Comparison of ENCODE assay signal across 15 mouse cellular contexts in genomic region chr13:90521758-90522245, GRCm38 (mm10).
DNase-seq lines count a peak whose midpoint lies in the region; ATAC-seq and TF ChIP-seq lines count a peak whose summit lies in the region.
"Had no signal": no experiment of that assay in that cellular context is flagged by ENCODE, and none has a peak within 500 bp of the region (broad histone marks: within the 10 kb centered on the region; RNA-seq: fewer than 3 reads in every experiment).

No protein-coding gene starts in this region.

- H3K27ac ChIP-seq in kidney, postnatal 0 days, result no peak overlapping the region; the same call in 1 of the 2 replicates
- H3K27ac ChIP-seq in embryonic facial prominence, embryonic 14.5 days (replicated peaks; ENCODE audit: low read depth, low read length), result 0 out of 2 replicates have a peak overlapping the region, but pooled peaks have one; percentile 2
- H3K27ac ChIP-seq in limb, embryonic 13.5 days, result 0 out of 2 replicates have a peak overlapping the region, but pooled peaks have one; percentile 66
- H3K27ac ChIP-seq in hindbrain, embryonic 16.5 days (ENCODE audit: low read depth, low read length), result no peak overlapping the region
- H3K27ac ChIP-seq: hindbrain, embryonic 13.5 days; limb, embryonic 15.5 days; lung, embryonic 15.5 days; neural tube, embryonic 15.5 days had no signal

- 26% methylated on average over 4 of the region's 4 CpGs for WGBS in kidney, postnatal 0 days
- WGBS in embryonic facial prominence, embryonic 14.5 days, result 37% methylated on average over 4 of the region's 4 CpGs
- 22% methylated on average over 4 of the region's 4 CpGs for WGBS in limb, embryonic 13.5 days
- 63% methylated on average over 4 of the region's 4 CpGs for WGBS in hindbrain, embryonic 16.5 days

- no peak overlapping the region for H3K9ac ChIP-seq in kidney, postnatal 0 days (ENCODE audit: low read depth, low read length)
- no peak overlapping the region for H3K9ac ChIP-seq in embryonic facial prominence, embryonic 14.5 days (ENCODE audit: low read depth, low read length)
- H3K9ac ChIP-seq in limb, embryonic 13.5 days, result no peak overlapping the region
- no peak overlapping the region for H3K9ac ChIP-seq in hindbrain, embryonic 16.5 days (ENCODE audit: low read depth, low read length)
- H3K9ac ChIP-seq: forebrain, postnatal 0 days; hindbrain, embryonic 13.5 days; limb, embryonic 15.5 days; lung, embryonic 15.5 days; neural tube, embryonic 15.5 days had no signal

- intact Hi-C loops in gastrocnemius, postnatal 14 days (cut with DNase I; ENCODE audit: low total_unique reads), result no loop called here

- H3K4me1 ChIP-seq in kidney, postnatal 0 days (replicated peaks; ENCODE audit: insufficient read depth, low read length), result no peaks in the 10 kb centered on the region
- H3K4me1 ChIP-seq in embryonic facial prominence, embryonic 14.5 days (ENCODE audit: control insufficient read depth, insufficient read depth, low read length), result peaks cover 8% of the 10 kb centered on the region
- peaks cover 23% of the 10 kb centered on the region for H3K4me1 ChIP-seq in limb, embryonic 13.5 days
- H3K4me1 ChIP-seq in hindbrain, embryonic 16.5 days (ENCODE audit: control insufficient read depth, insufficient read depth, low read depth, low read length), result no peaks in the 10 kb centered on the region
- H3K4me1 ChIP-seq: hindbrain, embryonic 13.5 days; neural tube, embryonic 15.5 days had no signal

- H3K36me3 ChIP-seq in kidney, postnatal 0 days (ENCODE audit: insufficient read depth, low read length), result no peaks in the 10 kb centered on the region
- no peaks in the 10 kb centered on the region for H3K36me3 ChIP-seq in embryonic facial prominence, embryonic 14.5 days (ENCODE audit: control insufficient read depth, insufficient read depth, low read length)
- H3K36me3 ChIP-seq in limb, embryonic 13.5 days, result no peaks in the 10 kb centered on the region
- H3K36me3 ChIP-seq in hindbrain, embryonic 16.5 days (ENCODE audit: control insufficient read depth, insufficient read depth, low read length), result no peaks in the 10 kb centered on the region
- H3K36me3 ChIP-seq: G1E; hindbrain, embryonic 13.5 days; limb, embryonic 15.5 days; lung, embryonic 15.5 days; neural tube, embryonic 15.5 days had no signal

- no peak overlapping the region for H3K4me3 ChIP-seq in kidney, postnatal 0 days (replicated peaks; ENCODE audit: low read depth, low read length)
- H3K4me3 ChIP-seq in embryonic facial prominence, embryonic 14.5 days (ENCODE audit: low read depth, low read length), result no peak overlapping the region
- H3K4me3 ChIP-seq in limb, embryonic 13.5 days, result no peak overlapping the region
- H3K4me3 ChIP-seq in hindbrain, embryonic 16.5 days (ENCODE audit: low read length), result no peak overlapping the region
- H3K4me3 ChIP-seq: hindbrain, embryonic 13.5 days; limb, embryonic 15.5 days; lung, embryonic 15.5 days; neural tube, embryonic 15.5 days had no signal

- no peak overlapping the region for H3K4me2 ChIP-seq in kidney, postnatal 0 days (ENCODE audit: low read length)
- H3K4me2 ChIP-seq in embryonic facial prominence, embryonic 14.5 days (ENCODE audit: low read depth, low read length), result no peak overlapping the region
- H3K4me2 ChIP-seq in limb, embryonic 13.5 days (replicated peaks), result no peak overlapping the region
- no peak overlapping the region for H3K4me2 ChIP-seq in hindbrain, embryonic 16.5 days (ENCODE audit: low read length)
- H3K4me2 ChIP-seq: hindbrain, embryonic 13.5 days; limb, embryonic 15.5 days; lung, embryonic 15.5 days; neural tube, embryonic 15.5 days had no signal

- ATAC-seq in kidney, postnatal 0 days (replicated peaks; ENCODE audit: low FRiP score, low read depth), result no peak; the same call in 1 of the 2 replicates
- peak; percentile 22; the same call in 1 of the 2 replicates for ATAC-seq in embryonic facial prominence, embryonic 14.5 days (ENCODE audit: low read depth)
- ATAC-seq in limb, embryonic 13.5 days (ENCODE audit: low FRiP score, low read depth), result peak; percentile 68
- ATAC-seq in hindbrain, embryonic 16.5 days, result no peak
- ATAC-seq: forebrain, postnatal 0 days had no signal

- no peaks in the 10 kb centered on the region for H3K27me3 ChIP-seq in kidney, postnatal 0 days (ENCODE audit: insufficient read depth, low read length)
- H3K27me3 ChIP-seq in embryonic facial prominence, embryonic 14.5 days (replicated peaks; ENCODE audit: control insufficient read depth, insufficient read depth, low read length), result no peaks in the 10 kb centered on the region
- H3K27me3 ChIP-seq in limb, embryonic 13.5 days, result no peaks in the 10 kb centered on the region
- no peaks in the 10 kb centered on the region for H3K27me3 ChIP-seq in hindbrain, embryonic 16.5 days (replicated peaks; ENCODE audit: control insufficient read depth, insufficient read depth, low read length)
- H3K27me3 ChIP-seq: hindbrain, embryonic 13.5 days; limb, embryonic 15.5 days; lung, embryonic 15.5 days; neural tube, embryonic 15.5 days had no signal

- TF ChIP-seq CTCF in kidney, postnatal 0 days (IDR thresholded peaks at IDR 0.05; ENCODE audit: low read depth), result no peak

- no peaks in the 10 kb centered on the region for H3K9me3 ChIP-seq in kidney, postnatal 0 days (replicated peaks; ENCODE audit: low read length)
- H3K9me3 ChIP-seq in embryonic facial prominence, embryonic 14.5 days (ENCODE audit: control insufficient read depth, low read length), result no peaks in the 10 kb centered on the region
- no peaks in the 10 kb centered on the region for H3K9me3 ChIP-seq in limb, embryonic 13.5 days
- H3K9me3 ChIP-seq in hindbrain, embryonic 16.5 days (ENCODE audit: control insufficient read depth, low read length), result no peaks in the 10 kb centered on the region
- H3K9me3 ChIP-seq: G1E; hindbrain, embryonic 13.5 days; limb, embryonic 15.5 days; lung, embryonic 15.5 days; neural tube, embryonic 15.5 days had no signal

- DNase-seq in gastrocnemius, postnatal 14 days, result peak; percentile 10
- no peak for DNase-seq in gastrocnemius, postnatal 4 days (ENCODE audit: low spot score in 2 of 2)
- DNase-seq in kidney, postnatal 0 days (ENCODE audit: low spot score), result peak; percentile 68
- DNase-seq in kidney, postnatal 10 days, result no peak
- DNase-seq in embryonic facial prominence, embryonic 14.5 days (ENCODE audit: low spot score), result no peak
- no peak for DNase-seq in thymus, postnatal 36 days
- DNase-seq: forebrain, postnatal 0 days; right cerebral cortex, adult 18-20 months had no signal

Comparison
In these comparisons a context has a peak if more than half of its experiments do, and no peak if none do; other contexts are left out.
1. DNase-seq: peak in gastrocnemius, postnatal 14 days (single experiment) and kidney, postnatal 0 days (single experiment); none in gastrocnemius, postnatal 4 days (0 of 2), kidney, postnatal 10 days (single experiment), embryonic facial prominence, embryonic 14.5 days (single experiment) and thymus, postnatal 36 days (0 of 2).
2. ATAC-seq: peak in embryonic facial prominence, embryonic 14.5 days (single experiment) and limb, embryonic 13.5 days (single experiment); none in kidney, postnatal 0 days (single experiment) and hindbrain, embryonic 16.5 days (single experiment).
3. H3K27ac ChIP-seq: peak in embryonic facial prominence, embryonic 14.5 days (single experiment) and limb, embryonic 13.5 days (single experiment); none in kidney, postnatal 0 days (single experiment) and hindbrain, embryonic 16.5 days (single experiment).